Mouse (Mus musculus) hematopoietic stem cell, adult 5-6 weeks (primary cell): ENCODE data around the gene Anxa5. TPM values are rescaled to one million over a fixed set of nuclear protein-coding genes. Genes with fewer than 3 reads are reported as not detected.

Experiments
- ATAC-seq, 2 experiments: fragments of 125-278 bp in 1 of 2; replicated peaks in 1 of 2; 2 replicates each; pipeline ENCODE4 v1.8.0; 2016 to 2017; ENCODE audit warnings: inconsistent platforms in 2 of 2, mild to moderate bottlenecking in 2 of 2, moderate number of reproducible peaks in 2 of 2, low read depth in 1 of 2, moderate TSS enrichment in 1 of 2; ENCODE audit not compliant: low FRiP score in 2 of 2, poor library complexity in 2 of 2, severe bottlenecking in 2 of 2, insufficient read depth in 1 of 2, low TSS enrichment in 1 of 2
- total RNA-seq: library from RNA; stranded (forward); fragments of 172-1452, 232-1000 nt; gene quantifications from 2 replicates; pipeline ENCODE4 v1.2.3, GENCODE M21; 2017

Anxa5 gene
- total RNA-seq, 1 experiment from 2014 or later = 107 TPM

DNA sequence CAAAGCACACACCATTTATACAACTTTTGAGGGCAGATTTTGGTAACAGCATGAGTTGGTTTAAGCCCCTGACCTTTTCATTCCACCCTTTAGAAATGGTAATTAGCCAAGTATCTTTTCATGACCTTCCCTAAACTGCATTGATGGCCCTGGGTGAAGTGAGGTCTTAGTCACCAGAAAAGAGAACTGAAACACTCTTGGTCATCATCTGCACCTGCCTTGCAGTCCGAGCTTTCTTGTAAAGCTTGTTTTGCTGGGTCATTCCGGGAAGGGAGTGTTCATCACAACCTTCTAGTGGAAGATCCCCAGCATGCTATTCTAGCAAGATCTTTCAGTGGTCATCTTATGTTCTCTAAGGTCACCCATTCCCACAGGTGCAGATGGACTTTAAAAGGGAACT, 73.8 kb downstream of the Anxa5 start:
- ATAC-seq = no peak

GRCm38 (mm10) chr3:36400657-36401056, 75.0 kb downstream of the Anxa5 start:
- ATAC-seq = no peak

Other genes with a start within 250 kb of the Anxa5 start
- 1.4 TPM in 1 of 2 replicates, not detected in the other for gene 1810062G17Rik, start within 50 bp of the Anxa5 start, total RNA-seq
- gene Gm11549, start 45.9 kb upstream of the Anxa5 start, total RNA-seq = not detected in 2 replicates
- 86.9 and 91.5 TPM in 2 replicates for gene Exosc9, start 76.7 kb upstream of the Anxa5 start, total RNA-seq
- gene Ccna2, start 96.3 kb upstream of the Anxa5 start, total RNA-seq = 141 and 144 TPM in 2 replicates
- gene Bbs7, start 137.6 kb upstream of the Anxa5 start, total RNA-seq = 8.3 and 8.4 TPM in 2 replicates
- gene Trpc3, start 214.3 kb upstream of the Anxa5 start, total RNA-seq = not detected in 2 replicates